Mouse (Mus musculus): ENCODE measurements around the gene Klf4.

Gene Klf4

DNA sequence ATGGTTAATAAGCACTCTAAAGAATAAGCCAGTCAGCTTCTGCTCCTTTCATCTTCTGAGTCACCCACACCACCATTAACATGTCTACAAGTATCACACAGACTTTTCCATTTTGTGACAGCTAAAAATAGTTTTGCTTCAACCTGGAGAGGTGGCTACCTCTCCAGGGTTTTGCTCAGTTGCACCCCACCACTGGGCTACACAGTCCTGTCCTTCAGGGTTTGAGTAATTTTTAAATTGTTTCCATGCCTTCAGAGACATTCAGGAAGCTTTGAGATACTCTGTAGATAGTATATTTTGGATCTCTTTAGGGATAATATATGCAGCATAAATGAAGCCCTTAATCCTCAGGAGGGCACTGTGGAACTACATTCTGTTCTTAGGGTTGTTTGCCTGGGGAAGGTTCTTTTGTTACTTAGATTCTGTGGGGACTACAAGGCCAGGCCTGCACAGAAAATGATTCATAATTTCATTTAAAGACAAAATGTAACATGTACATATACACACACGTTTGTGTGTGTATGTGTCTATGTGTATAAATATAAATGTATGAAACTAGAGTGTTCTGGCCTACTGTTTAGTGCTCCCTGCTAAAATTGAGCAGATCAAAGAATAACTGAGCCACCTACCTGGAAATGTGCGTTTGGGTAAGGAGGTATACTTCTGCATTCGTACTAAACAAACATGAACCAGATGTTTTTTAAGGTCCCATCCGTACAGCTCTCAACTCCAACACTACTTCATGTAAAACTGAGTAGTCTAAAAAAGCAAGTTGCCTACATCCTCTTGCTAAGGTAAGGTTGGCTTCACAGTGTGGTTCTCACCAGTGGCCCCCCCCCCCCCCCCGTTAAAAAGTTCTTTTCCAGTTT, 5.8 kb downstream of the Klf4 start:
- DNase-seq (ENCODE audit: inconsistent ontology term) = peak; percentile 43

DNA sequence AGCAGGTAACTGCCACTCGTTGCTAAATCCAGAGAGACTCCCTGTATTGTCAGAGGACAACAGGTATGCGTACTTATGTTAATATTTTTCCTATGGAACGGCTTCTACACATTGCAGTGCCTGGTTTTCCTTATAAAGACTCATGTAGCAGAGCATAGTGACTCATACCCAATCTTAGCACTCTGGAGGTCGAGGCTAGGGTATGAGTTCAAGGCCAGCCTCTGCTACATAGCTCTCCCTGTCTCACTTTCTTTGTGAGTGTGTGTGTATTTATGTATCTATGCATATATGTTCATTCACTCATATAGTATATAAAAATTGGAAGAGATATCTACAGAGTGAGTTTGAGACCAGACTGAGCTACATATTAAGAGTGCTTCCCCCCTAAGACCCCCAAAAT, 8.3 kb downstream of the Klf4 start:
- DNase-seq (ENCODE audit: inconsistent ontology term) = no peak

DNA sequence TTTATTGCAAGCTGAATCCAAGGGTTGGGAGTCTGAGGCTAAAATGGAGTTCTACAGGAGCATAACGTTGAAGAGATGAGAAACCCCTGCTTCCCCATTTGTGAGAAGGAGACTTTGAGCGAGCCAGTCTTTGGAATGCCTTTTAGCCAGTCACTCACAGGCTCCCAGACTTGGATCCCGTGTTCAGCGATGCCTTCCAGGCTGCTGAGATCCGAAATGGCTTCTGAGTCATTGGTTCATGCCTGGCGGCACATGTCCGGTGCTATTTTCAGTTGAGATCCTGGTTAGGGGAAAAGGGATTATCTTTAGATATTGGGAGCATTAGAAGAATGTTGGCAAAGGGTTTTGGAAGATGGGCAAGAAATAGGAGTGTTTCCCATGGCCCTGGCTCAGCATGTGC, 14.8 kb downstream of the Klf4 start:
- no peak for DNase-seq (ENCODE audit: inconsistent ontology term)

DNA sequence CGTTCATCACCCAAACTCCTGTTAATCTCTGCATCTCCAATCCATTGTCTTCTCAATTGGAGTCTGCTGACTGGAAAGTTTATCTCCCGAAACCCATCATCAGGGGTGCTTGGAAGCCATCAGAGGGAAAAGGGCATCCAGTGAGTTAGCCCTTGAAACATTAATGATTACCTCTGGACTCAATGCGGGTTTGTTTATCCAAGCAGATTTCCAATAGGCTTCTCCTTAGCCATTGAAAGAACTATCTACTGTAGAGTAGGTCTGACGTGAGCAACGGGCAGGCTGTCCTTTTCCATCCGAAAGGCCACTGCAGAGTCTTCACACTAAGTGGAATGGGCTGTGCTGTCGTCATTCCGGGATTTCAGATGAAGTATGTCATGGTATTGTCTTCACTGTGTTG, 16.2 kb downstream of the Klf4 start:
- no peak for DNase-seq (ENCODE audit: inconsistent ontology term)

DNA sequence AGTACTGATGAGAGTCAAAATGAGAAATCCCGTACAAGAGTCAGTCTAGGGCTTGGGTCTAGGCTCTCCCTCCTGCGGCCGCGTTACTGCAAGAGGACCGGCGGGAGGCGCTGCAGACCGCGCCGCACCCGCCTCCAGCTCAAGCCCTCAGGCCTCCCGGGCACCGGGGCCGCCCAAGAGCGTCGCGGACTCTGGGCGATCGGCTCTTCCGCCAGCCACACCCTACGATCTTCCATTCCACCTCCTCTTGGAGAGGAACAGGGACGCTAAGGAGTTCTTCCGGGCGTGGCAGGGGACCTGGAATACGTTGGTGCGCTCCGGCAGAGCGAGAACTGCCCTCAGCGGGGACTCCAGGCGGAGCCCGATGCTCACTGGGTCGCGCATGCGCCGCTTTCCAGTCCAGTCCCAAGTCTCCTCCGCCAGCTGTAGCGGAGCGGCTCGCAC, 17.5 kb downstream of the Klf4 start:
- peak; percentile 86 for DNase-seq (ENCODE audit: inconsistent ontology term)

DNA sequence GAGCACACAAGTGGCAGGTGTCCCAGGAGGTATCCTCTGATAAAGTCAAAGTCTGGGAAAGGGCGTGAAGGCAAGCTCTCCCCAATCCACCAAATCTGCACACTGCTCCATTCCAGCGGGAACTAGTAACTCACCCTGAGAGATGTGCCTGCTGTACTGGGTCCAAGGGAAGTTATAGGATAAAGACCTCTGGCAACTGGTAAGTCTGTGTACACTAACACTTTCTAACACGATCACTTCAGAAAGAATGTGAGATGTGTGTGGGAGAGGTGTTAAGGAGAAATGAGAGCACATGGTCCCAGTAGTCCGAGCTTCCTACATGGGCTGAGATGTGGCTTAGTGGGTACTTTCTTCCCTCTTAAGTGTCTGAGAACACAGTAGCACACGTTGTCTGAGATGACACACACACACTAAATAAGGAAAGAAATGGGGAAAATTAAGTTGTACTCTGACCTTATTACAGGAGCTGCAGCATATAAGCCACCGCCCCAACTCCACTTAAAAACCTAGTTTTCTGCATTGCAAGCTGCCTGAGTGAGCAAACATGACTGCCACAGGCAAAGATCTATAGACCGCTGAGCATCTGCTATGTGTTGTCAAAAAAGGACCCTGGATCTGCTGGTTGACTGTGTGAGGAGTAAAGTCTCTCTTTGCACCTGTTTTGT, 18.5 kb downstream of the Klf4 start:
- DNase-seq (ENCODE audit: inconsistent ontology term) = no peak

DNA sequence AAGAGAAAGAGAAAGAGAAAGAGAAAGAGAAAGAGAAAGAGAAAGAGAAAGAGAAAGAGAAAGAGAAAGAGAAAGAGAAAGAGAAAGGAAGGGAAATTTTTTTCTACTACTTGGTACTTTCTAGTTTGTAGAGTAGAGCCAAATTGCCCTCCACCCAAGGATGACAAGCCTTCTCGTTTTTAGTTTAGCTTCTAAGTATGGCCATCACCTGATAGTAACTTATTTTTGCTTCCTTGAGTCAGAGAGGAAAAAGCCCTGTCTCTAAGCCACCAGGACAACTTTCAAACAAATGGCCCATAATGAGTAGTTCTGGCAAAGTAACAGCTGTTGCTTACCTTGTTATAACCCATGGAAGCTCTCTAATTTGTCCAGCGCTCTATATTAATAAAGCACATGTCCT, 20.9 kb downstream of the Klf4 start:
- no peak for DNase-seq (ENCODE audit: inconsistent ontology term)

DNA sequence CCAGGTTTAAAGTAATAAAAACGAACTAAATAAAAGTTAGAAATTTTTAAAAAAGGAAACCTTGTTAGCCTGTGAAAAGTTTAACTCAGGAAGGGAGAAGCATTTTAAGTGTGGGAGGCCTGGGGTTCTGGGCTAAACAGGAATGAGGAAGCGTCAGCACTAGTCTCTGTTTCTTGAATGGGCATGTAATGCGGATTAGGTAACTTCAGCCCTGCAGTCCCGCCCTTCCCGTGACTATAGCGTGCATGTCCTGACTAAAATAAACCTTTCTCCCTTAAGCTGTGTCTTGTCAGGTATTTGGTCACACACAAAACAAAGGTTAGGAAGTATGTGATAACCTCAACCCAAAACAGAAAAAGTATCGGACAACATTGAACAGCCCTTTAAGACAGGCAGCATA, 23.6 kb downstream of the Klf4 start:
- DNase-seq (ENCODE audit: inconsistent ontology term) = no peak

DNA sequence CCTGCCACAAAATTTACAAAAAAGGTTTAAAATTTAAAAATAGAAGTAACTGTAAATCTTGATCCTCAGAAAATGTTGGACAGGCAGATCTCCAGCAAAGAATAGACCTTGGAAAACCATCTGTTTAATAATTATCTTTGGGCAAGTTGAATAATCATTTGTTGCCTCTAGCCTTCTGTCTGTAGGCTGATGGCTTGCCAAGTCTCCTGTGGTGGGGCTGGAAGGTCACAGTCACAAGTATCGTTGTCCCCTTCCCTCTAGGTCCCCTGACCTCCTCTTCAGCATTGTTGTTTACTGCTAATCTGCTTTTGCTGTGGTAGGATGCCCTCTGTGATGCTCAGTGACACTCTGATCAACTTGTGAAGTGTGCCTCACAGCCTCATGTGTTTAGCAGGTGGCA, 33.6 kb downstream of the Klf4 start:
- no peak for DNase-seq (ENCODE audit: inconsistent ontology term)

DNA sequence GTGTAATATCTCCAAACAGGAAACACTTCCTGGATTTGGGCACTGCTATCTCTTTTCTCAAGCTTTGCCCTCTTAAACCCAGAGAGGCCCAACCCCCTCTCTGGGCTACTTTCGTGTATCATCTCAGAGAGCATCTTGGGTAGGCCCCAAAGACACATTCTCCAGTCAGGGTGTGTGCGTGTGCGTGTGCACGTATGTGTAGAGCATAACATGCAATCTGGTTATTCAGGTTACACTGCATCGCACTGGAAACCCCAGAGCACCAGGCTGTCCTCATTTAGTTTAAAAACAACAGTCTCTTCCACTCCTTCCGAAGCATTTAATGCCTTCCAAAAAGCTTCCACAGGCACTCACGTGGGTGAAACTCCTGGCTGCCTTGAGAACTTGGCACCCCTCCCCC, 35.9 kb downstream of the Klf4 start:
- DNase-seq (ENCODE audit: inconsistent ontology term) = no peak

DNA sequence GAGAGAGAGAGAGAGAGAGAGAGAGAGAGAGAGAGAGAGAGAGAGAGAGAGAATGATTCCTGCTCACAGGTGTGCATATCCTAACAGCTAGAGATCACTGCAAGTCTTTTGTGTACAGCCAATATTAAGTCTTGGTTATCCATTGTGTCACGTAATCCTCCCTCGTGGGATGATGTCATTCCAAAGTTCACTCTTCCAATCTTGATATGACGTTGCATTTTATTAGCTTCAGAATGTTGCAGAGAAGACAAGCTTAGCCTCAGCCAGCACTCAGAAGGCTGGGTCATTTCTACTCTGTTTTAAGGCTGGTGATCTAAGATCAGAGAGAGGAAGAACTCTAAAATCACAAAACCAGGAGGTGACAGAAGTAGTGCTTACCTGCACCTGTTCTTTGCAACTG, 39.0 kb downstream of the Klf4 start:
- DNase-seq (ENCODE audit: inconsistent ontology term) = no peak

DNA sequence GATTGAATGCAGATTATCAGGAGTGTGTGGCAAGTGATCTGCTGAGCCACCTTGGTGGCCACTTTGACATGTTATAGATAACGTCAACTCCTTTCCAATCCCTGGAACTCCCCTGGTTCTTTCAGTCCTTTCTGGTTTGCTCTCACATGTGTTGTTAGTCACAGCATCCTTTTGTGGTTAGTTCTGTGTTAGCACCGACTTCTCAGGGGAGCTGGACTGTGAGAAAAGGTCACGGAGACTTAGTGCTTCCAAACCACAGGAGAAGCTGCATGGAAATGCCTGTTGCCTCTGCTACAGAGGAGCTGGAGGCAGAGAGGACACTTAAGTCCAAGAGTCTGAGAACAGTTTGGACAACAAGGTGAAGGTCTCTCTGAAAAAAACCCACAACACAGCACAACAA, 42.9 kb downstream of the Klf4 start:
- DNase-seq (ENCODE audit: inconsistent ontology term) = peak; percentile 13

DNA sequence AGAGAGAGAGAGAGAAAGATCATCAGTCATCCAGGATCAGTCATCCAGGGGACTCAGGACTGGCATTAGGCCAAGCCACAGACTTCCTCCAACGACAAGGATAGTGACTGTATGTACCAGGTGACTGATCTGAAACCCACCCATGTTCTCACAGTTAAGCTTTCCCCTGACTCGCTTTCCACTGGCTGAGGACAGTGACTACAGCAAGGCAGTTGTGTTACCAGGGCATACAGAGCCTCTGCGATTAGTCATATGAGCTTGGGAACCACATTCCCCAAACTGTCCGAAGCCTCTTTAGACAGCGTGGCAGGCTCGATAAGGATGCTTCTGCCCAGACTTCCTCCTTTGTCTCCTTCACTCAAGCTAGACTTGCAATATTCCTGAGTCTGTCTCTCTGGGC, 43.7 kb downstream of the Klf4 start:
- DNase-seq (ENCODE audit: inconsistent ontology term) = no peak

DNA sequence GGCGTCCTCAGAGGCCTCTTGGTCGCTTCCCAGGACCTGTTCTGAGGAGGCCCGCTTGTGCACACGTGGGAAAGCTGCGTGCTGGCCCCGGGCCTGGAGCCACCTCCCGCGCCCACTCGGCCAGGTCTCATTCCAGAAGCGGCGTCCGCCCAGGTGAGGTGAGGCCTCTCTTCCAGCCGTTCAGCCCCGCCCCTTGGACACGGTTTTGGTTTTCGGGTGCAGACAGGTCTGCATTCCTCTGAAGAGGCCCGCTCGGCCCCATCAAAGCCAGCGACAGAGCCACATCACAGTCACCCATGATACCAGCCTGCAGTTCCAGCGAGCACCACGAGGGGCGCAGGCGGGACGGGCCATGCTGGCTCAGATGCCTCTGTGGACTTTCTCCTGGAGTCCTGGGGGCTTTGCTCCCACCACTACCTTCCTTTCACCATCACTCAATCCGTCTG, 51.9 kb downstream of the Klf4 start:
- DNase-seq (ENCODE audit: inconsistent ontology term) = peak; percentile 65

DNA sequence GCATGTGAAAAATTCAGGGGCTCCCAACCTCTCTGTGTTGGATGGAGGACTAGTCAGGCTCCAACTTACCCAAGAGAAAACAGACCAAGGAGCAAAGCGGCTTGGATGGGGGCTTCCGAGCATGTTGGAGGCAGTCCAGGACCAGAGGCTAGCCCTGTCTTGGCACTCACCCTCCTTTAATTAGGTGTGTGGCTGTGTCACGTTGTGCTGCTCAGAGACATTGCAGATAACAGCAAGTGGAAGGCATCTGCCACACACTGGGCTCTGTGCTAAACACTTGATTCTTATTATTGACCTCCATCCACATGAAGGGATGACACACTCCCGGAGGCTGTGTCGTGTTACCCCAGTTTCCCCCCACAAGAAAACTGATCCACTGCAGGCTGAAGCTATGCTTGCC, 53.9 kb downstream of the Klf4 start:
- DNase-seq (ENCODE audit: inconsistent ontology term) = no peak

DNA sequence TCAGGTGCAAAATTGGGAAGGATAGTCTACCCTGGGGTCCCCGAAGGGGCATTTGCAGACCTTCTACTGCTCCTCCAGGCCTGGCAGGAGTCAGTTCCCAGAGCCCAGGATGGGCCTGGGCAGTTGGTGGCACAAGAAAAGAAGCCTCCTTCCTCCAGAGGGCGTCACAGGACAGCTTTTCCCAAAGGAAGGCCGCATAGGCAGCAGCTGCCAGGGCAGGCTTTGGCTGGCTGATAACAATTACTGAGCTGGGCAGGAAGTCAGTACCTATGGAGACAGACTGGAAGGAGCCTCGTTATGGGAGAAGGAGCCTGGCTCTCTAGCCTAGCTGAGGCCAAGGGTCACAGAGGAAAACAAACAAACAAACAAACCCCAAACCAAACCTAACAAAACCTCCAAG, 54.3 kb downstream of the Klf4 start:
- DNase-seq (ENCODE audit: inconsistent ontology term) = no peak

DNA sequence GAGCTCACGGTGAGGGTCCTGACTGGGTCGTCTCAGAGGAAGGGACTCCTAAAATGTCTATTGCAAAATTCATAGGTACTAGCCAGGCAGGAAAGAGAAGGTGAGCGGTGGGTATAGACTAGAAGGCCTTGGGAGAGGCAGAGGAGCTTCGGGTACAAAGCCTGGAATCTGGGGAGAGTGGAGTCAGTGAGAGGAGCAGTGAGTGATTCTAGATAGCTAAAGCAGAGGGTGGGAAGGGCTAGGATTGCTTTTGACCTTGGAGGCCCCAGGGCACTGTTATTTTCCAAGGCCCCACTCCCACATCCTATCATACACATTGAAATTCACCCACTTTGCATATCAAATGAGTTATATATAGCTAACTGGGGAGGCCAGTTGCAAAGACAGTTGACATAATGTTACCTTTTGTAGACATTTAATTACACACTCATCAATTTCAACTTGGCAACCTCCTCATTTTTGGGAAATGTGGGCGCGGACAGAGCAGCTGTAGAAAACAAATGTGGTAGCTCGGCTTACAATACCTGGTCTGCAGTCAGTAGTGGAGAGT, 55.0 kb downstream of the Klf4 start:
- no peak for DNase-seq (ENCODE audit: inconsistent ontology term)
